Mouse (Mus musculus): Measurements from ENCODE around the gene Eno2.

Gene Eno2

DNA sequence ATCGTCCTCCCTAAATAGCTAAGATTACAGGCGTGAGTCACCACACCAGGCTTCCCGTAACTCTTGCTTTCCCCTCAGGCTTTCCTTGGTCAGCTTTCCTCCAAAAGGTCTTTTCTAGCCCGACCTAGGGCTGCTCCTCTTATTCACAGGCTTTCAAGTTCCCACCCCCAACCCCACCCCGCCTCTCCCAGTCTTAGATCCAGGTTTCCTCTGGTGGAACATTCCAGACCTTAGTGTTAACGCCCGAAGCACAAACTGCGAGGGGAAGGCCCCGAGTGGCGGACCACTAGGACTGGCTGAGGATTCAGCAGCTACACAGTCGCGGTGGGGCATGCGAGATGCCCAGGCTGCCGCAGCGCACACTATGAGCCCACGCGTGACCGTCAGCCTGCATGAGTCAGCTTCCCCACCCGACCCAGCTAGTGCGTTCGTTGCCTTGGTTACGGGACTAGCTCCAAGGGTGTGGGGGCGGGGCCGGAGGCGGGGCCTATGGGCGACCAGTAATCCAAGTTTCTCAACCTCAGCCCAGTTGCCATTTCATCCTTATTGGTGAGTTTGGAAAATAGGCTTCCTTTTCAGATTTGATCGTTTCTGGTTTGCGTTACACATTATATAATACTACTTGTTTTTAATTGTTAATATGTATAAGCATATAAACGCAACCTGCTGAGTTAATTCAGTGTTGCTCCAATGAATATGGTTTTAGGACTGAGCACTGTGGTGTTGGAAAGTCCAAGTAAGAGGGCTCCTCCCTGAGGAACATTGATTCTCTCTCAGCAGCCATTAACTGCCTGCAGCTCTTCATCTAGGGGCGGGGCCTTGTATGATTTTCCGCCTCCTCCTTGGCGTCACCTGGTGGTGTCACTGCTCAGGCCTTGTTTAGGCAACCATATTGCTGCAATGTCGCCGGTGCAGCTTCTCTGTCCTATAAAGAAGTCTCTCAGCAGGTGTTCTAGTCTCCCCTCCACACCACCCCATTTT lies 36.2 kb upstream of the Eno2 start:
- peak; percentile 91 for DNase-seq

DNA sequence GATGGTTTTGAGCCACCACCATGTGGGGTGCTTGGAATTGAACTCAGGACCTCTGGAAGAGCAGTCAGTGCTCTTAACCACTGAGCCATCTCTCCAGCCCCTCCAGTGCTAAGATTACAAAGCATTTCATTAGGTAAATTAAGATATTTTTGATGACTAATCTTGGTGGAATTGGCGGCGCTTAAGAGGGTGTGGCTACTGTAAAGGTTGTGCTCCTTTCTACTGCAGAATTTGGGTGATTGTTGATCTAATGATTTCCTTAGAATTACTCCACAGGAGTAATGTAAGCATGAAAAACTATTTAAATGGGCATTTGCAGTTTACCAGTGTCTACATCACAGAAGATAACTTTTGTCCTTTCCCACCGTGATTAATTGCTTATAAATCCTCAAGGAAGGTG lies 34.9 kb upstream of the Eno2 start:
- DNase-seq, result peak; percentile 8

DNA sequence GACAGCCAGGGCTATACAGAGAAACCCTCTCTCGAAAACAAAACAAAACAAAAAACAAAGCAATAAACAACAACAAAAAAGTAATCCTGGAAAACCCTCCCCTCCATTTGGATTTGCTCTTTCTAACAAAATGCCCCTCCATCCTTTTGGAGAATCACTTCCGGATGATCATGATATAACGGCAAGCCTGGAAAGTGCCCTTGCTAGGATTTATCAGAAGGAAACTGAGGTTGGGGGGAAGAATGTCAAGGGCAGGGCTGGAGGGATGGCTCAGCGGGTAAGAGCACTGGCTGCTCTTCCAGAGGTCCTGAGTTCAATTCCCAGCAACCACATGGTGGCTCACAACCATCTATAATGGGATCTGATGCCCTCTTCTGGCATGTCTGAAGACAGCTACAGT lies 34.2 kb upstream of the Eno2 start:
- peak; percentile 9 for DNase-seq

DNA sequence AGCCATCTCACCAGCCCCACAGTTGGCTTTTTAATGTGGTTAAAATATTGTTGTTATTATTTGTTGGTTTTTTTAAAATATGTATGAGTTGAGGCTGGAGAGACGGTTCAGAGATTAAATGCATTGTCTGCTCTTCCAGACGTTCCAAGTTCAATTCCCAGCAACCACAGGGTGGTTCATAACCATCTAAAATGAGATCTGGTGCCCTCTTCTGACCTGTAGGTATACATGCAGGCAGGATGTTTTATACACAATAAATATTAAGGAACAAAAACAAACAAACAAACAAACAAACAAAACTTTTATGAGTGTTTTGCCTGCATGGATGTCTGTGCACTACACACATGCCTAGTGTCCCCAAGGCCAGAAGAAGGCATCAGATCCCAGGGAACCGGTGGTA lies 33.6 kb upstream of the Eno2 start:
- peak; percentile 1 for DNase-seq

DNA sequence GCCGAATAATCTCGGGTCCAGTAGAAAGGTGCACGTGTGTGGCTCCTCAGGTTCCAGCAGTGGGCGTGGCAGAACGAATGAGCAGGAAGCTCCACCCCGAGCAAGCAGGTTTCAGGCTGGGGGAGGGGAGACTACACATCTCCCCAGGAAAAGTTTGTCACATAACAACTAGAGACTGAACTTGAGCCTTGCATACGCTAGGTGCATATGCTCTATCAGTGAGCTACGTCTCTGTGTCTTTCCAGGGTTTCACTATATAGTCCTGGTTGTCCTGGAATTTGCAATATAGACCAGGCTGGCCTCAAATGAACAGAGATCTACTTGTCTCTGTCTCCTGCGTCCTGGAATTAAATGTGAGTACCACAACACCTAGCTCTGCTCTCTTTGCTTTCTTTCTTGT lies 32.9 kb upstream of the Eno2 start:
- peak; percentile 1 for DNase-seq

DNA sequence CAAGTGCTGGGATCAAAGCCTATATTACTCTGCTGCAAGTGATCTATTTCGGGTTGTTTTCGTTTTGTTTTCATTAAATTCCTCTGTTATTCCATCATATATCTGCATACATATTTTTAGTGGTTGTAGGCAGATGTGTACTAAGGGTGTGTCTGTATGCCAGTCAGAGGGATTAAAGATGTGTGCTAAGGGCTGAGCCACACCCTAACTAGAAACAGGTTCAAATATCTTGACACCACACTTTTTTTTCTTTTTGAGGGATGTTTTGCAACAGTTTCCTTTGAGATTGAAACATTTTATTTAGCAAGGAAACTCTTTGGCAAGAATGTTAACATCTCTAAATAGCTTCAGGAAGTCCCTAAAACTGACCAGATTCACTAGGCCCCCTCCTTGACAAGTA lies 26.7 kb upstream of the Eno2 start:
- no peak for DNase-seq

DNA sequence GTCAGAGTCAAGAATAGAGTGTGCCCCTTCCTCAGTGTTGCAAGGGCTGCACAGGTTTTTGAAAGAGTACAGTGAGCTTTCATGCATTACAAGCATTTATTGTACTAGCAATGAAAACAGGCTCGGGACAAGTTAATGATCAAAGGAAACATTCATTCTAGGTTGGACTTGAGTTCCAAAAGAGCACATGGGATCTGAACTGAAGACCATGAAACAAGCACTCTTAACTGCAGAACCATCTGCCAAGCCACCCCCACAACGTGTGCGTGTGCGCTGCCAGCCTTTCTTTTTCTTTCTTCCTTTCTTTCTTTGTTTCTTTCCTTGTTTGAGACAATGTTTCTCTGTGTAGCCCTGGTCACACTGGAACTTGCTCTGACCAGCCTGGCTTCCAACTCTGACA lies 26.3 kb upstream of the Eno2 start:
- DNase-seq, result peak; percentile 2

DNA sequence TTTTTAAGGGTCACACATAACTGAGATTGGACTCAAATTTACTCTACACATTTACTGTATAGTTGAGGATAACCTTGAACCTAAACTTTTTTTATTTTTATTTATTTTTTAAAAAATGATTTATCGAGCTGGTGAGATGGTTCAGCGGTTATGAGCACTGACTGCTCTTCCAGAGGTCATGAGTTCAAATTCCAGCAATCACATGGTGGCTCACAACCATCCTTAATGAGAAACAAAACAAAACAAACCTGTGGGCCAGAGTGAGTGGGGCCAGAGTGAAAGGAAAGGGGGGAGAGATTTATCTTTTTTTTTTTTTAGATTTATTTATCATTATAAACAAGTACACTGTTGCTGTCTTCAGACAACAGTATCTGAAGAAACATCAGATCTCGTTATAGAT lies 22.4 kb upstream of the Eno2 start:
- DNase-seq, result no peak

DNA sequence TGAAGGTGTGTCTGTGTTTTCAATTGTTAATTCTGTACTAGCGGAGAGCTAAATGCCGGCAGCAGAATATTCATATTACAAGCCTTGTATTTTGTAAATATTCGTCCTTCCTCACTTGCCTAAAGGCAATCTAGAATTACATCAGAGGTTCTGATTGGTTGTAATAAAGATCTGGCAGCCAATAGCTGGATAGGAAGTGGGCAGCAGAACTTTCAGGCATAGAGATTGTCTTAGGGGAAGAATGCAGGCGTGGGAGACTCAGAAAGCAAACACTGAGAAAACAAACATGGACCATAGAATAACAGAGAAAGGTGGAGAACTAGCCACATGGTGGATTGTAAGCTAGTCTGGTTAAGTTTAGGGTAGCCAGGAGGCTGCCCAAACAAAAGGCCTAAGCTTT lies 20.6 kb upstream of the Eno2 start:
- DNase-seq, result peak; percentile 1

DNA sequence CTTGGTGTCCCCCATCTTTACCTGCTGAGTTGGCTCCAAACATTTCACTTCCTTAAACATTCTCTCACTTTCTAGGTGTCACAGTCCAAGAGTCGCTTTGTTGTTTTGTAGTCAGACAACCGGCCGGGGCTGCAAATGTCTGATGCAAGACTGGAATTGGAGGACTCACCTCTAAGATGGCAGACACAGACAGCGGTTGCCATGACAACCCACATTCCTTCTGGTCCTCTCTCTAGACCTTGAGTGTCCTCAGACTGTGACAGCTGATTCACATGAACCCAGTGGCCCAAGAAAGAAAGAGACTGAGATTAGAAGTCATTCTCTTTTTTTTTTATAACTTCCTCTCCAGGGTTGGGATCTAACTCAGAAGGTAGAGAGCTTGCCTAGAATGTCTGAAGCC lies 20.0 kb upstream of the Eno2 start:
- DNase-seq, result peak; percentile 16

DNA sequence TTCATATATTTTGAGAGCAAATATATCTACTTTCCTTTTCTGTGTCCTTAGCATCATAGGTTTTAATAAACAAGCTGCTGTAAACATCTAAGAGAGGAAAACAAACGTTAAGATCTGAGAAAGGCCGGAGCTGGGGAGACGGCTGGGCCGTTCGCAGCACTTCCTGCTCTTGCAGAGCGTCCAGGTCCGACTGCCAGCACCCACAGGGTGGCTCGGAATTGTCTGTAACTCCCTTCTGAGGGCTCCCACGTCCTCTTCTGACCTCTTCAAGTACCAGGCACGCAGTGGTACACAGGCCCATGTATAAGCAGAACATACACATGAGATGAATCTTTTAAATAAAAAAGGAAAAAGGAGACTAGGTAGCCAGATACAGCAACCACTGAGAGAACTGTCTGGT lies 18.2 kb upstream of the Eno2 start:
- DNase-seq, result peak; percentile 61

DNA sequence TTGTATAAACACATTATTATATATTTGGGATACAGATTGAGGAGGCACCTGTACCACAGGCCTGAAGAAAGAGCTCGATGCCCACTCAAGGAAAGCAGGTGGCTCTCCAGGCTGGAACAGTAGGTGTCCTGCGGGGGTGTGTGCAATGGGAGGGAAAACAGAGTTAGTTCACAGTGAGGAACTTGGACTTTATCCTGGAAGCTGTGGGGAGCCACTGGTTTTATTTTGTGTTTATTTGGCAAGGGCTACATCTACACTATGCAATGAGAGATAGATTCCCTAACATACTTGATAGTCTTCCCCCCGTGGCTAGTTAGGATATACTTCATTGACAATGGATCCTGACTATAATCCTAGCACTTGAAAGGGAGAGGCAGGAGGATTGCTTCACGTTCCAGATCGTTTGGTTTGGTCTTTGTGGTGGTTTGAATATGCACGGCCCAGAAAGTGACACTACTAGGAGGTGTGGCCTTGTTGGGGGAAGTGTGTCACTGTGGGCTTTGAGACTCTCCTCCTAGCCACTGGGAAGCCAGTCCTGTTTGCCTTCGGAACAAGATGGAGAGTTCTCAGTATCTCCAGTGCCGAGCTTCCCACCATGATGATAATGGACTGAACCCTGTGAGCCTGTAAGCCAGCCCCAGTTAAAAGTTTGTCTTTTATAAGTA lies 17.4 kb upstream of the Eno2 start:
- DNase-seq, result peak; percentile 92

DNA sequence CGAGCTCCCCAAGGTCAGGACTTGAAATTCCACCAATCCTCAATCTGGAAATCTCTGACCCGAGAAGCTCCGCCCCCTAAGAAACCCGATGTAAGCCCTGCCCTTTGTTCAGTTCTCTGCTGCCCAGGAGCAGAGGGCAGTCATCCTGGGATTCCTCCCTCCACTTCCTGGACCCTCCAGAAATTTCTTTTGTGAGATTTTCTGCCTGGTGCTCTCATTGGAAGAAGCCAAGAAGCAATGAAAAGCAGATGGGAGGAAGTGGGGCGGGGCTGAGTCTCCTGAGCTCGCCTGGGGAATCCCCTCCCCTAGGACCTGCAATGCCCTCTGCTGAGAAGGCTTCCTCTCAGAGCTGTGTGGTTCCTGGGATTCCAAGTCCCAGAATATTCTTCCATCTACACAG lies 13.0 kb upstream of the Eno2 start:
- DNase-seq, result peak; percentile 24

DNA sequence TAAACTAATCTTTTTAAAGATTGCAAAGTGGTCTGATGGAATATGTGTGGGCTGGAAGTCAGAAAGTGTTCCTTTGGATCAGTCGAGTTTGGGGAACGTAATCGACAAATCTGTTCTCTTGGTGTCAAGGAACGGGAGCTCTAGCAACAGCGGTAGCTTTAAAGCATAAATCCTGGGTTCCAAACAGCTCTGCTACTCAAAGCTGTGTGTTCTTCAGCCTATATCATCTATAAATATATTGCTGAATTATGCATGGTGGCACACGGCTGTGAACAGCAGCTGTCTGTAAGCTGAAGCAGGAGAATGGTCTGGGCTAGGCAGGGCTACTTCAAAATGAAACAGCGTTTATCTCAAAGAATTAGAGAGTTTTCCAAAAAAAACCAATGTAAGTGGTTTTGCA lies 11.4 kb upstream of the Eno2 start:
- DNase-seq, result peak; percentile 1

DNA sequence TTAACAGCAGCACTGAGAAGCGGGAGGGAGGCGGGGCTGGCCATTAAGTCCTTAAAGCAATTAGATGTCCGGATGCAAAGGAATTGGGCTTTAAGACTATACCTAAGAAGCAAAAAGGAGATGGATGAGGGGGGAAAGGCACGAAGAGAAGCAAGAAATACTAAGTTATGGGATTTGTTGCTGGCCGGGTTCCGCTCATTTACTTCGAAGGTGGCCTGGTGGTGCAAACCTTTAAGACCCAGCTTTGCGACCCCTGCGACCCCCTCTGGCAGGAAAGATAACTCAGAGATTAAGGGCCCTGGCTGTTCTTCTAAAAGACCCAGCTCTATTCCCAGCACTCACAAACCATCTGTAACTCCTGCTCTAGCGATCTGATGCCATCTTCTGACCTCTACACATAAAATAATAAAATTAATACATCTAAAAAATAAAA lies 10.5 kb upstream of the Eno2 start:
- DNase-seq, result no peak

DNA sequence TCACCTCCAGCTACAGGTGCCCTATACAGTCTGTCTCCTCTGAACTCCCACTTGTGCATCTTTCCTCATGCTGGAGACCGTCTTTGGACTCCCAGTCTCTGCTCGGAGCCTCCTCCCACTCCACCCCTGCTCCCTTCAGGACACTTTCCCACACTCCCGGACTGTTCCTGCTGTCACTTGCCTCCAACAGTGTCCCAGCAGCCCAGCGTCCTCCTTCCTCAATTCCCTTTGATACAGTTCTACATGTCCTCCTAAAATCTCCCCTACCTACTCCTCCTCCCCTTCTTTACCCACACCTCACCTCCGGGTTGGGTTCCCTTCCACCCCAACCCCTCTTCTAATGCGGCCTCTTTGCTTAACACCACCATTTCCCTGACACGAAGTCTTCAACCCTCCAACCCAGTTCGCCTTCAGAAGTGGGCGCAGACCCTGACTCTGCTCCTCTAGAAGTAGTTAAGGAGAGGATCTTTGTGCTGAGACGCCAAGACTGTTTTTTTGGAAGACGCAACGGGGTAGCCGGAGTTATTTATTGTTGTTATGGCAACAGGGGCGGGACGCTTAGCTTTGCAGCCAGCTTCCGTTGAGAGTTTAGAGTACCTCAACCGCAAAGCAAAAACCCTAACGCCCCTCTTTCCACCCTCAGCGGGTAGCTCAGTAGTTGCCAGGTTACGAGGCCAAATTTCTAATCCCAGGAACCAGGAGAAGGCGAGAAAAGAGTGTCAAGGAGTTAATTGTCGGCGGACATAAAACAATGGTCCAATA lies 9.9 kb upstream of the Eno2 start, which contains the start of gene Lrrc23:
TSS of gene Lrrc23 (minus strand) at position 506 of the 762 bp plus-strand sequence.
- peak; percentile 45 for DNase-seq

DNA sequence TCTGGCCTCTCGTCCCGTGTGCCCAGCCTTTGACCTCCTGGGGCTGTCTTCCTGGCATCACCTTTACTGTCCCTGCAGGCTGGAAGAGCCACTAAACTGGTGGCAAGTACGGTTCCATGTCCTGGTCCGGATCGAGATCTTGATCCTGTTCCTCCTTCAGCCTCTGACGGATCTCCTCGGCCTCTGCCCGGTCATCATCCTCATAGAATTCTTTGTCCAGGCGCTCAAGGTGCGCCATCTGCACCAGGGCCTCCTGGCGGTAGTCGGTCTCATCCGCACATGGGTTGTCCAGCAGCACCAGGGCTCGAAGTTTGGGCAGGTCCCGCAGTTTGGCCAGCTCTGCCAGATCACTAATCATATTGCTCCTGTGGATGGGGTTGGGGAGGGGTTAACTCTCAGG lies 1.0 kb upstream of the Eno2 start:
- peak; percentile 70 for DNase-seq

DNA sequence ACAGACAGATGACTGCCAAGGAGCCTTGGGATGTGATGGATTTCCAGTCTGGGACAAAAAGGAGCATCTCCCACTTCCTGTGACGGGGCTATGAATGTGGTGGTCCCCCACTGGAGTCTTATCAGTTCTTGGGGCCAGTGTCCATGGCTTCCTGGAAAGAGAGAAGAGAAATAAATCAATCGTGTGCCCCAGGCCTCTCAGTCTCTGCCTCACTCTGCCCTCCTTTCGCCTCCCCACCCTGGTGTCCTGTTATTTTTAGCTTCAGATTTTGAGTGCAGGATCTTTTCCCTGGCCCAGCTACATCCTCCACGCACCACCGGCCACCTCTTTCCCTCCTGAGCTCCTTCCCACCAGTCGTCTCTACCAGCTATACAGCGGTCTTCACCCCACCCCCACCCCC lies 540 bp upstream of the Eno2 start:
- DNase-seq, result peak; percentile 63

DNA sequence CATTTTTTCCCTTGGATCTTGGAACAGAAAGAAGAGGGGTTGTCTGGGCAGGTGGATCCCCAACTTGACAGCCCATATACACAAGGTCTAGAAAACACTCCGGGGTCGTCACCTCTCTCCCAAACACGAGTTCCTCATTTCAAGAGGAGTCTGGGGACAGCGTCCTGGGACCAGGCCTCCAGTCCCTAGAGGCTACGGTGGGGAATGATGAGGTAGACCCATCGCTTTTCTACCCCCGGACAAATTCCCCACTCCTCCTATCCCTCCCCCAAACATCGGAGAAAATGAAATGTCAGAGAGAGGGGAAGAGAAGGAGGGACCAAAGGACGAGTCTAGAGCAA lies 799 bp downstream of the Eno2 start:
- no peak for DNase-seq

DNA sequence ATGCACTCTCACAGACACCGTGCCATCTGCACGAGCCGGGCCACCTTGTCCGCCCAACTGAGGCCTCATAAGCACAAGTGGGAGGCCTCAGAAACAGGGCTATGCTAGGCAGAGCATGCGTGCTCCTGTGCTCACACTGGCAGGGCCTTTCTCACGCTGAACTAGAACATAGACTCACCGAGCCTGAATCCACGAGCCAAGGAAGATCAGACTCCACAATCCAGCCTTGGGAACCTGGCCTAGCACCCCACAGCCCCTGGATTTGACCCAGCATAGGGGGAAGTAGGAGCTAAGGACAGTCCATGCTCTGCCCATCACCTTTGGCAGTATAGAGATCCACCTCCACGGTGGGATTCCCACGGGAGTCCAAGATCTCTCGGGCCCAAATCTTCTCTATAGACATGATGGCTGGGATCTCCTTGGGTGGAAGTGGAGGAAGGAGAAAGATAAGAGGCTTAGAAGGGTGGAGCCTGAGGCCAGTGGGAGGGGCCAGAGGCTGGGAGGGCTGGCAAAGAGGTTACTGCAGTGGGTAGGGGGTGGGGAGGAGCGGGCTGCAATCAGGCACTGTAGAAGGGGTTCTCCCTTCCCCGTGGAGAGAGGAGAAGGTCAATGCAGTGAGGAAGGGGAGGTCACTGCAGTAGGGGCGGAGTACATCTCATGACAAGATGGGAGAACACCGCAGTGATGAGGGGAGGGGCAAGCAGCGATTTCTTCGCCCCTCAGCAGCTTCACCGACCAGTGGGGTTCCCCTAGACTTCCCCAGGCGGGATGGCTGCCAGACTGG lies 1.4 kb downstream of the Eno2 start:
- DNase-seq, result peak; percentile 82

DNA sequence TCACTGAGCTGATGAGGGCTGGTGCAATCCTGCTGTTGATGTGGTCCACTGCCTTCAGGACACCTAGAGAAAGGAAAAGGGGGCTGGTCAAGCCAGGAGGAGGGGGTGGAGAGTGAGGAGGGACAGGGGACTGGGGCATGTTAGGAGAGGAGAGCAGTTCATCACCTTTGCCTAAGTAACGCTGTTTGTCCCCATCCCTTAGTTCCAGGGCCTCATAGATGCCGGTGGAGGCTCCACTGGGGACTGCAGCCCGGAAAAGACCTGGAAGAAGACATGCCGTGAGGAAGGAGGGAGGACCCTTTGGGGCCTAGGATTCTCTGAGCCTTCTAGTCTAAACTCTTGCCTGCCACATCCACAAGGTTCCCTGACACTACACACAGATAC lies 1.9 kb downstream of the Eno2 start:
- DNase-seq, result peak; percentile 42

DNA sequence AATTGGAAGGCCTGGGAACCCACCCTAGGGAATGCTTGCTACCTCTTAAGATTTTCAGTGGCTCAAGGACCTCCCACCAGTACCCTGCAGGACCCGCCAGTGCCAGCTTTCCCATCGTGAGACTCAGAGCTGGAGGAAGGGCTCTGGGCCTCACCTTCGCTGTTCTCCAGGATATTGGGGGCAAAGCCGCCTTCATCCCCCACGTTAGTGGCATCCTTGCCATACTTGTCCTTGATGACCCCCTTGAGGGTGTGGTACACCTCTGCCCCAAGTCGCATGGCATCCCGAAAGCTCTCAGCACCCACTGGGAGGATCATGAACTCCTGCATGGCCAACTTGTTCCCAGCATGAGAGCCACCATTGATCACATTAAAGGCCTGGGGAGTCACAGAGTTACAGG lies 3.5 kb downstream of the Eno2 start:
- DNase-seq, result no peak

DNA sequence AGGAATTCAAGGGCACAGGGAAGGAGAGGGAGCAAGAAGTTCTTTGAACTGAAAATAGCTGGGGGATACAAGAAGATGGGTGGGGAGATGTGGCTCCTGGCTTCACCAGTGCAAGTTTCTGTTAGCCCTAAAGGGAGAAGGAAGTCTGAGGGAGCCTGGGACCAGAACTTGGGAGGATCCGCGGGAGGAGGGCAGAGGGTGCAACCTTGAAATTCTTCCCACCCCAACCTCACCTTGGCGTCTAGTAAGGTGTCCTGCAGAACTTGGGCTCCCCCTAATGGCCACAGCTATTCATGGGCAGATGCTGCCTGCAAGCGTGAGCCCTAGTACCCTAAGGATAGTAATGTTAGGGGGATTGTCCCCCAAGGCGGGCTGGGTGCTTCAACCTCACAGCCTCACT lies 10.2 kb downstream of the Eno2 start:
- DNase-seq, result peak; percentile 87
